Mouse (Mus musculus): Measurements from ENCODE around the gene Gm960. TPM values are rescaled to one million over a fixed set of nuclear protein-coding genes. Genes with fewer than 3 reads are reported as not detected.
"Not testable (repeated sequence)": the region's sequence is repeated elsewhere in the genome, so short reads cannot be mapped to it uniquely, and the experiment has no call there.

Gm960 gene
- total RNA-seq, 2 experiments from 2014 or later = 1.4 to 2.3 TPM

- intact Hi-C loops (cut with DNase I) = no loop called here
- DNase-seq (ENCODE audit: low spot score in 2 of 2) = no peak
Observed at GRCm38 (mm10) chr19:4608511-4608910, 90.0 kb downstream of the Gm960 start.

GRCm38 (mm10) chr19:4607406-4607805, 91.1 kb downstream of the Gm960 start:
- DNase-seq (ENCODE audit: low spot score in 2 of 2) = no peak
- intact Hi-C loops (cut with DNase I) = no loop called here

- intact Hi-C loops (cut with DNase I) = no loop called here
- no peak for DNase-seq (ENCODE audit: low spot score in 2 of 2)
Observed at GRCm38 (mm10) chr19:4605654-4606053, 92.8 kb downstream of the Gm960 start.

- DNase-seq (ENCODE audit: low spot score in 2 of 2) = no peak
- intact Hi-C loops (cut with DNase I) = no loop called here
Observed at GRCm38 (mm10) chr19:4603801-4604723, 94.4 kb downstream of the Gm960 start.

GRCm38 (mm10) chr19:4602459-4602858, 96.0 kb downstream of the Gm960 start:
- no peak for DNase-seq (ENCODE audit: low spot score in 2 of 2)
- intact Hi-C loops (cut with DNase I) = no loop called here

- intact Hi-C loops (cut with DNase I) = no loop called here
- no peak for DNase-seq (ENCODE audit: low spot score in 2 of 2)
Observed at GRCm38 (mm10) chr19:4596071-4596470, 102.4 kb downstream of the Gm960 start.

GRCm38 (mm10) chr19:4593792-4594522, 104.5 kb downstream of the Gm960 start:
- no peak for DNase-seq (ENCODE audit: low spot score in 2 of 2)
- intact Hi-C loops (cut with DNase I) = no loop called here

- no peak for DNase-seq (ENCODE audit: low spot score in 2 of 2)
Observed at GRCm38 (mm10) chr19:4590025-4590424, 108.4 kb downstream of the Gm960 start.

GRCm38 (mm10) chr19:4589081-4589480, 109.4 kb downstream of the Gm960 start:
- intact Hi-C loops (cut with DNase I) = no loop called here
- no peak for DNase-seq (ENCODE audit: low spot score in 2 of 2)

More at GRCm38 (mm10) chr19:4590025-4590424, 108.4 kb downstream of the Gm960 start:
- intact Hi-C loops (cut with DNase I) = no loop called here

GRCm38 (mm10) chr19:4588430-4588829, 110.0 kb downstream of the Gm960 start:
- intact Hi-C loops (cut with DNase I) = no loop called here
- no peak for DNase-seq (ENCODE audit: low spot score in 2 of 2)

GRCm38 (mm10) chr19:4587426-4587825, 111.0 kb downstream of the Gm960 start:
- intact Hi-C loops (cut with DNase I) = no loop called here
- peak in 1 of 2 experiments; percentile 39 for DNase-seq (ENCODE audit: low spot score in 2 of 2)

GRCm38 (mm10) chr19:4586783-4587182, 111.7 kb downstream of the Gm960 start:
- DNase-seq (ENCODE audit: low spot score in 2 of 2); intact Hi-C loops (cut with DNase I): not testable (repeated sequence)

- intact Hi-C loops (cut with DNase I) = no loop called here
- DNase-seq (ENCODE audit: low spot score in 2 of 2) = no peak
Observed at GRCm38 (mm10) chr19:4583856-4584255, 114.6 kb downstream of the Gm960 start.

- intact Hi-C loops (cut with DNase I) = no loop called here
Observed at GRCm38 (mm10) chr19:4579296-4579695, 119.2 kb downstream of the Gm960 start.

GRCm38 (mm10) chr19:4578799-4579198, 119.7 kb downstream of the Gm960 start:
- intact Hi-C loops (cut with DNase I) = no loop called here

More at GRCm38 (mm10) chr19:4579296-4579695, 119.2 kb downstream of the Gm960 start:
- DNase-seq (ENCODE audit: low spot score in 2 of 2) = no peak

More at GRCm38 (mm10) chr19:4578799-4579198, 119.7 kb downstream of the Gm960 start:
- DNase-seq (ENCODE audit: low spot score in 2 of 2) = no peak

Small RNA genes lying within 50 kb of the gene (microRNA-seq; reads per million reads assigned to microRNA genes)
- 7.4 reads per million, percentile 25 among the genes with 10 or more reads in this experiment for gene Mir6986

Other genes with a start within 250 kb of the Gm960 start
- 10 to 100 TPM; 35.2 to 38.8 TPM for gene Syt12, start 221.2 kb downstream of the Gm960 start, total RNA-seq (2021)
- gene 2010003K11Rik, start 200.1 kb downstream of the Gm960 start, total RNA-seq (2021) = not detected
- gene Pcx, start 188.2 kb downstream of the Gm960 start, total RNA-seq (2021) = 10 to 100 TPM; 73.3 TPM
- 10 to 100 TPM; 43.2 to 48.6 TPM for gene Lrfn4, start 83.0 kb downstream of the Gm960 start, total RNA-seq (2021)
- gene Rce1, start 73.0 kb downstream of the Gm960 start, total RNA-seq (2021) = 10 to 100 TPM; 26.1 to 26.6 TPM
- 100 to 1,000 TPM; 587 to 665 TPM for gene Sptbn2, start 12.5 kb upstream of the Gm960 start, total RNA-seq (2021)
- gene Rbm4b, start 57.8 kb upstream of the Gm960 start, total RNA-seq (2021) = 10 to 100 TPM; 16.6 to 18.0 TPM
- 10 to 100 TPM; 87.3 to 95.7 TPM for gene Rbm4, start 95.2 kb upstream of the Gm960 start, total RNA-seq (2021)
- 10 to 100 TPM; 17.6 to 23.7 TPM for gene Gm21992, start 112.9 kb upstream of the Gm960 start, total RNA-seq (2021)
- gene Rbm14, start 113.0 kb upstream of the Gm960 start, total RNA-seq (2021) = 10 to 100 TPM; 47.1 to 55.2 TPM
- gene Ccs, start 140.7 kb upstream of the Gm960 start, total RNA-seq (2021) = 10 to 100 TPM; 33.1 to 37.5 TPM
- gene Ccdc87, start 140.7 kb upstream of the Gm960 start, total RNA-seq (2021) = 1 to 10 TPM; 2.8 to 3.1 TPM
- 100 to 1,000 TPM; 103 to 112 TPM for gene Ctsf, start 156.5 kb upstream of the Gm960 start, total RNA-seq (2021)
- 1 to 10 TPM; 1.6 to 2.2 TPM for gene Actn3, start 179.2 kb upstream of the Gm960 start, total RNA-seq (2021)
- gene Zdhhc24, start 180.0 kb upstream of the Gm960 start, total RNA-seq (2021) = 10 to 100 TPM; 24.6 to 26.3 TPM
- gene Bbs1, start 208.0 kb upstream of the Gm960 start, total RNA-seq (2021) = 10 to 100 TPM; 42.1 to 47.8 TPM
- 10 to 100 TPM; 41.2 to 42.6 TPM for gene Dpp3, start 229.6 kb upstream of the Gm960 start, total RNA-seq (2021)
- 10 to 100 TPM; 25.4 to 32.9 TPM for gene Peli3, start 244.5 kb upstream of the Gm960 start, total RNA-seq (2021)